Mouse (Mus musculus): ENCODE measurements around the gene Zfp81. TPM values are rescaled to one million over a fixed set of nuclear protein-coding genes. Genes with fewer than 3 reads are reported as not detected.
A peak's percentile ranks its signal among the peaks of the same experiment; 100 is the strongest.
"Not testable (repeated sequence)": the region's sequence is repeated elsewhere in the genome, so short reads cannot be mapped to it uniquely, and the experiment has no call there.

The Zfp81 gene
- 10 to 100 TPM; 25.1 to 25.3 TPM for total RNA-seq (2021)

DNA sequence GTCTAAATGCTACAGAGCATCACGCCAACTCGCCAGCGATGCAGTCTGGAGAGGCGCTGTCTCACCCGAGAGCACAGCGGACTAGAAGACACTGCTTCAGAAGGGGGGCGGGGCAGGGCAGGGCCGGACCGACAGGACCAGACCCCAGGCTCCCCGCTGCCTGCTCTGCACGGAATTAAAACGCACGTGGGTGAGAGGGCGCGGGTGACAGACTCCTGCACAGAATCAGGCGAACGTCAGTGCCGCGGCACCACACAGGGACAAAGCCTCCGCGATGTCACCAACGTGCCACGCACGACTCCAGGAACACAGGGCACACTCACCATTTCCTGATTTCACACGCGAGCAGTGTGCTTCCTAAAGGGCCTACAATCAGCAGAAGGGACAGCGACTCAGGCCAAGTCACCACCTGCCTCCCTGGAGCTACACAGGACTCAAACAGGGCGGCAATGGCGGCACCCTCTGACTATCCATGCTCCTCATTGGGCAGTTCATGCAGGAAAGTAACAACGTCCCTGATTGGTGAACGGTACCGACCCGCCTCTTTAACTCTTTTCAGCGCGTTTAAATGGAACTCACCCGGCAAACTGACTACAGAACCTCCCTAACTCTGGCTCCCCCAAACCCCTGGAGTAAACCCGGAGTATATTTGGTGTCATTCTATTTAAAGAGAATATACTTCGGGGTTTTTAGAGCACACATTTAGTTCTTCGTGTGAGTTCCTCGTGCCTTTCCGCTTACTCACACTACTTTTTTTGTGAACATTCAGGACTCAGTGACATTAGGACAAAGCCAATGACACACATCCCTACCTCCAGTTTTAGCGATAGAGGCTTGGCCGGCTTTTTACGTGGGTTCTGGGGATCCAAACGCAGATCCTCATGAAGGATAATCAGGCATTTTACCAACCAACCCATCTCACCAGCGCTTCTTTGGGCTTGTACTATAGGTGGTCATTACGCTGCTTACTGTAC, at the start of gene Zfp81:
Gene Zfp81, minus strand, starts transcription at position 468 of the 974 bp plus-strand sequence.
- intact Hi-C loops (cut with DNase I) = no loop called here
- DNase-seq (ENCODE audit: extremely low spot score in 1 of 2, low spot score in 2 of 2) = peak; percentile 88 to 91

DNA sequence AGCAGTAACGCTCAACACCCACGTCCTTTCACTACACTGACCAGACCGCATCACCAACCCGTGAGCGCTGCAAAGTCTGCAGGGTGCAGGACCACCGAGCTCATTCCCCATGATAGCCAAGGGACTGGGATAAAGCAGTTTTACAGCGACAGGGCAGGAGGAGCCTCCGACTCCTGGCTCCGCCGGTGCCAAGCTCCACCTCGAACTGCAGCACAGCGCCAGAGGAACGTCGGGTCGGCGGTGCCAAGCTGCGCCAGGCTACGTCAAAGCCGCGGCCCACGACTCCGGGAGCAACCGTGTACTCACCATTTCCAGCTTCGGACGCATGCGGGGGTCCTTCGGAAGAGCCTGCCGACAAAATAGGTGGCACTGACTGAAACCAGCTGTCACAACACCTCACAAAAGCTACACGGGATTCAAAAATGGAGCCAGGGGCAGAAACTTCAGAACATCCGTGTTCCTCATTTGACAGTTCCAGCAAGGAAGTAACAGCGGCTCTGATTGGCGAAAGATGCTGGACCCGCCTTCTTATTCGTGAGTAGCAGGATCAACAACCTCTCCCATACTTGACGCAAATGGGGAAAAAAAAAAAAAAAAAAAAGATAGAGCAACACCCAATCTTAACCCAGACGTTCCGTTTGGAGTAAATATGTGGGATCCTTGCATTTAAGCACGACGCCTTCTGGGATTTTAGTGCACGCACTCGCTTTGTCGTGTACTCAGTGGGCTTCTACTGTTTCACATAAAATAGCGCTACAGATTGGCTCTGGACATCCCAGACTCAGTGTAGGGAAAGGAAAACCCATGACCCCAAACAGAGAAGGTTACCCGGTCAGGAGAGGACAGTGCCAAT, 35.7 kb upstream of the Zfp81 start, which contains the start of gene Zfp101:
Gene Zfp101, minus strand, starts transcription at position 460 of the 853 bp plus-strand sequence.
- DNase-seq (ENCODE audit: extremely low spot score in 1 of 2, low spot score in 2 of 2) = peak; percentile 91 to 95
- intact Hi-C loops (cut with DNase I) = no loop called here

GRCm38 (mm10) chr17:33392271-33392670, 33.6 kb upstream of the Zfp81 start:
- no peak for DNase-seq (ENCODE audit: extremely low spot score in 1 of 2, low spot score in 2 of 2)
- intact Hi-C loops (cut with DNase I) = no loop called here

DNA sequence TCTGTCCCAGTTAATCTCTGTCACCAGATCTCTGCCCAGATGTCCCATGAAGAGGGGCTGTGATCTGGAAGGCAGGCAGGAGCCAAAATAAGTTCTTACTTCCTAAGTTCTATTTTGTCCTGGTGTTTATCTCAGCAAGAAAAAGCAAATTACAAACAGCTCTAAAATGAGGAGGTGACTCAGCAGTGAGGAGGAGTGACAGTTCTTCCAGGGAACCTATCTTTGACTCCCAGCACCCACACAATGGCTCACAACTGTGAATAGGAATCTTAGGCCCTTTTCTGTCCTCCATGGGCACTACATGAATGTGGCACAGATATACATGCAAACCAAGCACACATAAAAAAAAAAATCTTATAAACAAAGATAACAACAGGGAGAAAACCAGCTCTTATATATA, 27.0 kb upstream of the Zfp81 start:
- intact Hi-C loops (cut with DNase I) = no loop called here
- no peak for DNase-seq (ENCODE audit: extremely low spot score in 1 of 2, low spot score in 2 of 2)

- DNase-seq (ENCODE audit: extremely low spot score in 1 of 2, low spot score in 2 of 2) = no peak
These were observed 14.1 kb upstream of the Zfp81 start for GRCm38 (mm10) chr17:33372795-33373194.

GRCm38 (mm10) chr17:33352981-33353380, 5.7 kb downstream of the Zfp81 start:
- DNase-seq (ENCODE audit: extremely low spot score in 1 of 2, low spot score in 2 of 2) = no peak
- intact Hi-C loops (cut with DNase I) = no loop called here

More at GRCm38 (mm10) chr17:33372795-33373194, 14.1 kb upstream of the Zfp81 start:
- intact Hi-C loops (cut with DNase I) = no loop called here

DNA sequence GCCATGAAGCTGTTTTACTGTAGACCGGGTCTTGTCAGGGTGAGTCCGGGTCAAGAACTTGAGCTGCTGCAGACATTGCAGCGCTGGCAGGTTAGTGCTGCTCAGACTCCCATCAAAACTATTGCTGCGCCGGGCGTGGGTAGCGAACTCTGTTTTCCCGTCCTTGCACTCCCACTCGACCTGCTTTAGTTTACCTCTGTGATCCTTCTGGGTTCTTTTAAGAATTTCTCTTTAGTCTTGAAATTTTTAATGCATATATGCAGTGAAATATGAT, 68.9 kb downstream of the Zfp81 start:
- DNase-seq (ENCODE audit: extremely low spot score in 1 of 2, low spot score in 2 of 2); intact Hi-C loops (cut with DNase I): not testable (repeated sequence)

DNA sequence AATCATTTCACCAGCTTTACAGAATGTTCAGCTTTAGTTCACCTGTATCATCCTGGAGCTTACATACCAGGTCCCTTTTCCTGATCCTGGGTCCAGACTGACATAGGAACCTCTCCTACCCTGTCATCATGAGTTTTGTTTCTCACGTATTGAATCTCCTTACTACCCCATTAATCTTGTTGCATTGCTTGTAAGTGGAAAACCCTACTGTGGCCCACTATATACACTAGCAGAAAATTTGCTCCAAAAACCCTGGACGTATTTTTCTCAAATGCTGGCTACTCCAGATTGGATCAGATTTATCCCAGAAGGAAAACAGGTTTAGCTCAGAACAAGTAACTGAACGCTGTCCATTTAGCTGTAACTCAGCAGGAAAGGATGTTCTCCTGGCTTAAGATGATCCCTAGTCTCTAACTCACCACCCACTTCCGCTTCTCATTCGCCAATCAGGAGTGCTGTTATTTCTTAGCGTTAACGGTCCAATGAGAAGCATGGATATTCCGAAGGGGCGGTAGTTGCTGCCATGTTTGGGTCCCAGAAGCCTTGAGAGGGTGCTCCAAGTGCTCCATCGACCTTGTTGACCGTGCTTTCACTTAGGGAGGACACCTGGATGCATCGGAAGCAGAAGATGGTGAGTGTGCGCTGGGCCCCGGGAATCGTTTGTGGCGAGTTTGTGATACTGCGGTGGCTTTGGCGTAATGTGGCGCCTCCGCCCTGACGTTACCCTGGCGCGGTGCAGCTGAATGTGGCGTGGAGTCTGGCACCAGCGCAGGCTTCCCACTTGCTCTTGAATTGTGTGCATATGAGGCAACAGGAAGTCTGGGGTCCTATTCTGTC, 69.4 kb downstream of the Zfp81 start, which contains the start of gene Zfp955b:
Gene Zfp955b, plus strand, starts transcription at position 506 of the 837 bp plus-strand sequence.
- DNase-seq (ENCODE audit: extremely low spot score in 1 of 2, low spot score in 2 of 2); intact Hi-C loops (cut with DNase I): not testable (repeated sequence)

Other genes with a start within 250 kb of the Zfp81 start
- under 1 TPM; 0.62 to 0.97 TPM for gene Morc2b, start 219.2 kb downstream of the Zfp81 start, total RNA-seq (2021)
- not detected for gene Olfr55, start 190.4 kb downstream of the Zfp81 start, total RNA-seq (2021)
- not detected for gene Olfr239, start 167.6 kb downstream of the Zfp81 start, total RNA-seq (2021)
- gene Olfr1564, start 137.2 kb downstream of the Zfp81 start, total RNA-seq (2021) = under 1 TPM; 0.55 to 0.60 TPM
- 10 to 100 TPM; 14.0 to 14.5 TPM for gene Zfp955a, start 103.7 kb downstream of the Zfp81 start, total RNA-seq (2021)
- gene Olfr63, start 94.2 kb downstream of the Zfp81 start, total RNA-seq (2021) = not detected
- gene Zfp955b, start 69.3 kb downstream of the Zfp81 start, total RNA-seq (2021) = 10 to 100 TPM; 24.1 to 24.9 TPM
- 10 to 100 TPM in 1 of 2 experiments, 1 to 10 TPM in 1; 7.3 to 11.0 TPM for gene Zfp101, start 35.8 kb upstream of the Zfp81 start, total RNA-seq (2021)
- gene Actl9, start 74.0 kb upstream of the Zfp81 start, total RNA-seq (2021) = not detected
- gene Adamts10, start 165.3 kb upstream of the Zfp81 start, total RNA-seq (2021) = 10 to 100 TPM; 35.9 to 37.2 TPM
- 1 to 10 TPM; 1.4 to 1.8 TPM for gene Myo1f, start 196.8 kb upstream of the Zfp81 start, total RNA-seq (2021)

Measured in left cerebral cortex, postnatal 10 days (tissue).